Comparison of ENCODE assay signal across 7 mouse cellular contexts in genomic region chr1:72237007-72237775, GRCm38 (mm10). TPM values are rescaled to one million over a fixed set of nuclear protein-coding genes. Genes with fewer than 3 reads are reported as not detected.
DNase-seq lines count a peak whose midpoint lies in the region; ATAC-seq and TF ChIP-seq lines count a peak whose summit lies in the region.

No protein-coding gene starts in this region.

- peak; percentile 46 for DNase-seq in right cerebral cortex, adult 18-20 months
- no peak for DNase-seq in right cerebral cortex, postnatal 4 days
- peak; percentile 61 for DNase-seq in ZHBTc4 (ENCODE audit: low read depth, low spot score)
- DNase-seq in kidney, adult 18-20 months: peak; percentile 25
- peak; percentile 48 for DNase-seq in lung, postnatal 10 days
- DNase-seq in stomach, postnatal 0 days (ENCODE audit: low spot score): no peak

- no peaks in the 10 kb centered on the region for H3K9me3 ChIP-seq in forebrain, embryonic 13.5 days (replicated peaks)
- H3K9me3 ChIP-seq in stomach, postnatal 0 days (ENCODE audit: control insufficient read depth, low read length): no peaks in the 10 kb centered on the region

- peak overlapping the region; percentile 49 for H3K4me2 ChIP-seq in forebrain, embryonic 13.5 days
- peak overlapping the region; percentile 34; the same call in 1 of the 2 replicates for H3K4me2 ChIP-seq in stomach, postnatal 0 days (replicated peaks; ENCODE audit: low read depth)

- H3K9ac ChIP-seq in forebrain, embryonic 13.5 days: no peak overlapping the region
- no peak overlapping the region for H3K9ac ChIP-seq in stomach, postnatal 0 days (ENCODE audit: low read length)

- peak overlapping the region; percentile 17 for H3K4me3 ChIP-seq in forebrain, embryonic 13.5 days
- peak overlapping the region; percentile 13; the same call in 1 of the 2 replicates for H3K4me3 ChIP-seq in stomach, postnatal 0 days (ENCODE audit: low read depth, low read length)

- H3K4me1 ChIP-seq in forebrain, embryonic 13.5 days: peaks cover 9% of the 10 kb centered on the region
- H3K4me1 ChIP-seq in stomach, postnatal 0 days (replicated peaks; ENCODE audit: control insufficient read depth, insufficient read depth): no peaks in the 10 kb centered on the region

- TF ChIP-seq CTCF in stomach, postnatal 0 days (IDR thresholded peaks at IDR 0.05; ENCODE audit: low read depth): no peak

- WGBS in forebrain, embryonic 13.5 days: 8% methylated on average over 13 of the region's 13 CpGs
- 4% methylated on average over 10 of the region's 13 CpGs for WGBS in stomach, postnatal 0 days

- ATAC-seq in forebrain, embryonic 13.5 days: no peak
- peak; percentile 56; the same call in 1 of the 2 replicates for ATAC-seq in stomach, postnatal 0 days (ENCODE audit: low FRiP score, low TSS enrichment)

- H3K36me3 ChIP-seq in forebrain, embryonic 13.5 days (ENCODE audit: poor library complexity, severe bottlenecking): no peaks in the 10 kb centered on the region
- no peaks in the 10 kb centered on the region for H3K36me3 ChIP-seq in stomach, postnatal 0 days (ENCODE audit: control insufficient read depth, insufficient read depth, low read length)

- no peak for TF ChIP-seq EP300 in stomach, postnatal 0 days (optimal IDR thresholded peaks at IDR 0.05)

- H3K27ac ChIP-seq in forebrain, embryonic 13.5 days: no peak overlapping the region
- H3K27ac ChIP-seq in stomach, postnatal 0 days (replicated peaks): no peak overlapping the region

- H3K27me3 ChIP-seq in forebrain, embryonic 13.5 days: peaks cover 27% of the 10 kb centered on the region
- H3K27me3 ChIP-seq in stomach, postnatal 0 days (ENCODE audit: control insufficient read depth, insufficient read depth, low read length): no peaks in the 10 kb centered on the region

RNA-seq across cellular contexts. Expression of gene Mreg, which starts 25.1 kb away (rescaled TPM):
- polyA plus RNA-seq in forebrain, embryonic 13.5 days (2015; fragmentation: Nextera tagmentation; extraction: Ambion mirVana): 1.3 and 1.5 TPM in 2 replicates
- polyA plus RNA-seq in stomach, postnatal 0 days (2015; fragmentation: Nextera tagmentation; extraction: Ambion mirVana): 34.6 and 37.7 TPM in 2 replicates

RNA-seq across cellular contexts. Expression of gene Pecr, which starts 46.9 kb away (rescaled TPM):
- polyA plus RNA-seq in forebrain, embryonic 13.5 days (2015; fragmentation: Nextera tagmentation; extraction: Ambion mirVana): 12.6 and 13.4 TPM in 2 replicates
- 44.0 and 44.8 TPM in 2 replicates for polyA plus RNA-seq in stomach, postnatal 0 days (2015; fragmentation: Nextera tagmentation; extraction: Ambion mirVana)

RNA-seq across cellular contexts. Expression of gene Tmem169, which starts 47.0 kb away (rescaled TPM):
- 25.8 and 28.1 TPM in 2 replicates for polyA plus RNA-seq in forebrain, embryonic 13.5 days (2015; fragmentation: Nextera tagmentation; extraction: Ambion mirVana)
- 0.69 and 0.87 TPM in 2 replicates for polyA plus RNA-seq in stomach, postnatal 0 days (2015; fragmentation: Nextera tagmentation; extraction: Ambion mirVana)

Comparison
In these comparisons a context has a peak if more than half of its experiments do, and no peak if none do; other contexts are left out.
1. DNase-seq: peak in right cerebral cortex, adult 18-20 months (single experiment), ZHBTc4 (single experiment), kidney, adult 18-20 months (single experiment) and lung, postnatal 10 days (single experiment); none in right cerebral cortex, postnatal 4 days (single experiment) and stomach, postnatal 0 days (single experiment).
2. RNA of gene Mreg, which starts 25.1 kb away (polyA plus RNA-seq): 34.6 to 37.7 TPM in stomach, postnatal 0 days; 1.3 to 1.5 TPM in forebrain, embryonic 13.5 days; every median in the first group is over 10 times any median in the second.
3. RNA of gene Tmem169, which starts 47.0 kb away (polyA plus RNA-seq): 25.8 to 28.1 TPM in forebrain, embryonic 13.5 days; 0.69 to 0.87 TPM in stomach, postnatal 0 days; every median in the first group is over 10 times any median in the second.